Mouse (Mus musculus) thymus, adult 2 months (tissue): ENCODE measurements around the gene Aknad1. TPM values are rescaled to one million over a fixed set of nuclear protein-coding genes. Genes with fewer than 3 reads are reported as not detected.
A peak's percentile ranks its signal among the peaks of the same experiment; 100 is the strongest.

Experiments used
- DNase-seq: peaks from one replicate; pipeline ENCODE4 v3.0.0; 2021
- H3K27ac ChIP-seq: fragments of 200-500 bp; 2 replicates; pipeline ENCODE4 v1.5.1; 2012; ENCODE audit warnings: low read length, control low read depth; ENCODE audit not compliant: control insufficient read depth, insufficient read depth
- H3K27me3 ChIP-seq: fragments of 200-500 bp; 2 replicates; pipeline ENCODE4 v1.6.1; 2012; ENCODE audit warnings: mild to moderate bottlenecking, low read length, moderate library complexity, mixed read lengths; ENCODE audit not compliant: control insufficient read depth, insufficient read depth
- H3K36me3 ChIP-seq: fragments of 200-500 bp; 2 replicates; pipeline ENCODE4 v1.6.1; 2012; ENCODE audit warnings: mild to moderate bottlenecking, low read length, moderate library complexity; ENCODE audit not compliant: control insufficient read depth, insufficient read depth
- H3K4me1 ChIP-seq: fragments of 200-500 bp; replicated peaks from 2 replicates; pipeline ENCODE4 v1.6.1; 2012; ENCODE audit warnings: low read length; ENCODE audit not compliant: control insufficient read depth, insufficient read depth
- H3K4me3 ChIP-seq: fragments of 200-500 bp; 2 replicates; pipeline ENCODE4 v1.5.1; 2012; ENCODE audit warnings: mild to moderate bottlenecking, low read length, control low read depth, moderate library complexity; ENCODE audit not compliant: control insufficient read depth, insufficient read depth
- CTCF ChIP-seq: fragments of 200-500 bp; IDR thresholded peaks from 2 replicates; pipeline ENCODE4 v1.5.1; 2012; ENCODE audit warnings: mild to moderate bottlenecking, control low read depth, low read length, moderate library complexity, borderline replicate concordance; ENCODE audit not compliant: control insufficient read depth, poor library complexity, insufficient read depth; ENCODE audit errors: extremely low read depth
- POLR2A ChIP-seq: fragments of 200-500 bp; IDR thresholded peaks from 2 replicates; pipeline ENCODE4 v1.6.1; 2012; ENCODE audit warnings: mild to moderate bottlenecking, low read length, control low read depth, moderate library complexity; ENCODE audit not compliant: control insufficient read depth, poor library complexity, insufficient read depth; ENCODE audit errors: extremely low read depth
- WGBS: fragments of 180-500 bp; shearing (Covaris S2); methylation state at CpG from one replicate; pipeline ENCODE4 v1.1.7; 2018; 5-methylcytosine and 5-hydroxymethylcytosine counted together
- polyA plus RNA-seq: library from polyadenylated mRNA; depleted of rRNA; stranded (reverse); fragments of >200 nt; gene quantifications from 2 replicates; pipeline ENCODE4 v1.2.3, GENCODE M21; 2012

The Aknad1 gene
- polyA plus RNA-seq, 1 experiment = 0.05 TPM

DNA sequence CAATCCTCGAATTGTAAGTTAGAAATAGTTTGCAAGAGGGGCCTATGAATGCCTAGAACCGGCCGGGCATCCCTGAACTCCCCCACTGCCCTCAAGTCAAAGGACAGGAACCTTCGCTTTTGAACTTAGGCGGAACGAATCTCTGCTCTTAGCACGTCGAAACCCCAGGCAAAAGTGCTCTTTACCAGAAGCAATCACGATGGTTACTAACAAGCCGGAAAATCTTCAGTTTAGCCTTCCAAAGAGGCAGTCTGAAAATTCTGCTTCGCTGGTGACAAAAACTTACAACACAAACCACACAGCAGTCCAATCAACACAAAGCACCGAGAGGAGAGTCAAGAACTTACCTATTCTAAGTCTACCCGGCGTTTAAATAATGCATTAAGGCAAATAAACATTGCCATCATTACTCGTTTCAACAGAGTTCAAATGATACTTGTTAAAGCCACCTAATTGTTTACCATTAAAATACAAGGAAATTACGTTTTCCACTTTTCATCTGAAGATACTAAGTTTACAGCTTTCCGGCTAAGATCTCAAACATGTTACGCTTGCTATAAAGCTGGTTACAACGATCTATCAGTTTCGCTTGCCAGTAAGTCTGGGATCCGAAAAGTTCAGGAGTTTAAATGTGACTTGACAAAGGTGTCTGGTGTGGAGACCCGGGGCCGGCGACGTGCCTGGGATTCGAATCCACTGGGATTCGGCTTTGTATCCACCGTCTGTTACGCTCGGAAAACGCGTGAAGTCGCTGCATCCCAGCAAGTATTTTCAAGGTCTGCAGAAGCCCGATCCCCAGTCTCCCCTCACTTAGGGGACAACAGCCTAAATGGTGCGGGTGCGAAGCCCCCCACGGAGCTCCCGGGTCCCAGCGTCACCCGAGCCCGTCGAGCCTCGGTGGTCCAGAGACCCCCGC lies 18.1 kb upstream of the Aknad1 start:
- H3K36me3 ChIP-seq = no peaks in the 10 kb centered on the region
- peaks cover 12% of the 10 kb centered on the region for H3K4me1 ChIP-seq
- peak; percentile 16 for DNase-seq
- 4% methylated on average over 44 of the region's 44 CpGs for WGBS
- no peak overlapping the region for H3K27ac ChIP-seq
- peak overlapping the region; percentile 89 for H3K4me3 ChIP-seq
- H3K27me3 ChIP-seq = no peaks in the 10 kb centered on the region
- TF ChIP-seq POLR2A = no peak

DNA sequence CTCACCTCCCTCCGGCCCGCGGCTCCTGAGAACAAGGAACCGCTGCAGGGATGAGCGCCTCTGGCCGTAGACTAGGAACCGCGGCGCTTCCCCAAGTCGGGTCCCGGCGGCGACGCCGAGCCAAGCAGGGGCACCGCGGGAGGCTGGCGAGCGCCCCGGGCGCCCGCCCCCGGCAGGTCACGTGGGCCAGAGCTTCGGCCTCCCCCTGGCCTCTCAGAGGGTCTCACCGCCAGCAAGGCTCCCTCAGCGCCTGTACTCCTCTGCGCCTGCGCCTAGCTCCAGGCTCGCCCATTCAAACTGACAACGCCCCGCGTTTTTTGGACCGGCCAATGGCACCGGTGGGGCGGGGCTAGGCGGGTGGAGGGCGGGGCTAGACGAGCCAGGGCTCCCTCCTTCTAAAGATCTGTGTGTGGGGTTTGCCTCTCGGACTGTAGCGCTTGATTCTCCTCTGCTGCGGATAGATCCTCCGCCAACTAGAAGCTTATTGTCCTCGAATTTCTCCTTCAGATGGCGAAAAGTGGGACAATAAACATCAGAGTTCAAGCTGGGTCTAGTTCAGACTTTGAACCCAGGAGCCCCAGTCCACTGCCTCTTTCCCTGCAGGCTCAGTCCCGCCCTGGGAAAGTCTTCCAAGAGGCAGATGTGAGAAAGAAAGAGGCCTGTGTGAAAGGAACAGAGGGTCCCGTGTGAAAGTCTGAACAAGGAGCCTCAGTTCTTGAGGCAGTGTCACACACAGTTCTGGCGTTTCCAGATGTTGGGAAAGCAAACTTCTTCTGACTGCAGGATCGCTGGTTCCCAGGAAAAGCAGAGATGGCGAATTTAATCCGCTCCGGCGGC lies 17.2 kb upstream of the Aknad1 start, which contains the start of gene Gpsm2:
Gene Gpsm2 (minus strand): TSS at position 274 of the 837 bp plus-strand sequence.
- Histone ChIP-seq H3K4me3 (peak within 1 kb of the TSS; percentile 89), H3K4me1 (peaks cover 12% of the 10 kb centered on the region), H3K36me3 (no peaks in the 10 kb centered on the region), H3K27me3 (no peaks in the 10 kb centered on the region), H3K27ac (no peak within 1 kb of the TSS)
- TF ChIP-seq POLR2A = peak; percentile 64; the same call in 1 of the 2 replicates
- TF ChIP-seq CTCF = peak; percentile 67; the same call in 1 of the 2 replicates
- peak; percentile 98 for DNase-seq
- 8% methylated on average over 53 of the region's 53 CpGs for WGBS

DNA sequence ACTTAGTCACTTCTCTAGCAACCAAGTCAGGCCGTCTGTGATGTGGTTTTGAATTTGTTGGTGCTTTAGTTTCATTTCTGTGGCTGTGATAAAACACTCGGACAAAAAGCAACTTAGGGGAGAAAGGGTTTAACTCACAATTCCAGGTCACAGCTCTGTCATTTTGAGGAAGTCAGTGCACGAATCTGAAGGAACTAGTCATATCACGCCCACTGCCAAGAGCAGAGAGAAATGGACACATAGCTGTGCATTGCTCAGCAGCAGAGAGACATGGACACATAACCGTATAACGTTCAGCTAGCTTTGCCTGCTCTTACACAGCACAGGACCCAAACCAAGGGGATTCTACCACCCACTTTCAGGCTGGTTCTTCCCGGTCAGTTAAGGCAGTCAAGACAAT lies 13.0 kb upstream of the Aknad1 start:
- DNase-seq = no peak
- TF ChIP-seq POLR2A (no peak), CTCF (no peak)
- Histone ChIP-seq H3K27me3 (no peaks in the 10 kb centered on the region), H3K4me3 (no peak overlapping the region), H3K4me1 (peaks cover 6% of the 10 kb centered on the region; the same call in 1 of the 2 replicates), H3K36me3 (no peaks in the 10 kb centered on the region), H3K27ac (no peak overlapping the region)
- WGBS = 68% methylated on average over 7 of the region's 7 CpGs

DNA sequence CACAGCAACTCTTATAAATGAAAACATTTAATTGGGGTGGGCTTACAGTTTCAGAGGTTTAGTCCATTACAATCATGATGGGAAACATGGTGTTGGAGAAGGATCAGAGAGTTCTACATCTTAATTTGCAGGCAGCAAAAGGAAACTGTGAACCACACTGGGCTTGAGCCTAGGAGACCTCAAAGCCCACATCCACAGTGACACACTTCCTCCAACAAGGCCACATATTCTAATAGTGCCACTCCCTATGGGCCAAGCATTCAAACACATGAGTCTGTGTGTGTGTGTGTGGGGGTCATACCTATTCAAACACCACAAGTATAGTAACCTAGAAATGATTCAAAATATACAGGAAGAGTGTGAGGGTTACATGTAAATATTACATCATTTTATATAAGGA lies 12.1 kb upstream of the Aknad1 start:
- no peak for DNase-seq
- H3K4me1 ChIP-seq = peaks cover 6% of the 10 kb centered on the region; the same call in 1 of the 2 replicates
- H3K27ac ChIP-seq = no peak overlapping the region
- H3K4me3 ChIP-seq = no peak overlapping the region
- H3K36me3 ChIP-seq = no peaks in the 10 kb centered on the region
- no peaks in the 10 kb centered on the region for H3K27me3 ChIP-seq
- TF ChIP-seq POLR2A = no peak
- no peak for TF ChIP-seq CTCF

DNA sequence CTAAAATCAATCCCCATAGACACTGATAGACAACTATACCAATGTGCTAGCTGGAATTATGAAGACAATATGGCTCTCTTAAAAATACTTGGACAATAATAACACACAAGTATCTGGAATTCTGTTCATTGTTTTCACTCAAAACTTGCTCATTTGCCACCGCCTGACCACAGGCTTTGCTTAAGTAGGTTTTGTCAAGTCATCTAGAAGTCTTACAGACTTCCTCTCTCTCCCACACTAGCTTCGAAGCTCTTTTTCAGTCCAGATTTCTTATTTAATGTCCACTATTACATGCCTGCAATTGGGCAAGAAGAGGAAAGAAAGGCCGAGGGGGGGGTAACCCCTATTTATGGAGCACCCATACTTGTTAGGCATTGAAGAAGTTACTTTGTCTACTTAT lies 11.7 kb upstream of the Aknad1 start:
- TF ChIP-seq POLR2A (no peak), CTCF (no peak)
- Histone ChIP-seq H3K36me3 (no peaks in the 10 kb centered on the region), H3K27ac (no peak overlapping the region), H3K4me1 (peaks cover 2% of the 10 kb centered on the region; the same call in 1 of the 2 replicates), H3K4me3 (no peak overlapping the region), H3K27me3 (no peaks in the 10 kb centered on the region)
- 39% methylated on average over 3 of the region's 3 CpGs for WGBS
- DNase-seq = no peak

DNA sequence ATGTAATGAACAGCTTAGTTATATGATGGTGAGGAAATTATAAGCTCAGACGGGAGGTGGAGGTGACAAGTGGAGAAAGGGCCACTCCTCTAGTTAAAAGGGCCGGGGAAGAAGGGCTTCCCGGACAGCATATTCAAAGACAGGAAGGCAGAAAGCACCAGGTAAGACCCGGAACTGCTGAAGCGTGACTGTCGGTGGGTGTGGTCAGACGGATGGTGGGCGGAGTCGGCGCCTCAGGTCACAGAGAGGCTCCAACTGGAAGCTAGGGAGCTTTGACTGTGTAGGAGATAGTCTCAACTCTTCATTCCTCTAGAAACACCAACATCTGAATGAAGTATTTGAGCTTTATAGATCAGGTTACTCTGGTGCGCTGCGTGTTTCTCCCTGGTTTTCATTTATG lies 9.1 kb upstream of the Aknad1 start:
- DNase-seq = peak; percentile 23
- Histone ChIP-seq H3K27ac (no peak overlapping the region), H3K4me3 (no peak overlapping the region), H3K4me1 (peaks cover 2% of the 10 kb centered on the region; the same call in 1 of the 2 replicates), H3K27me3 (no peaks in the 10 kb centered on the region), H3K36me3 (no peaks in the 10 kb centered on the region)
- 70% methylated on average over 12 of the region's 12 CpGs for WGBS
- TF ChIP-seq CTCF = no peak
- TF ChIP-seq POLR2A = no peak
